Mouse (Mus musculus): ENCODE measurements around the gene Trex2.

DNA sequence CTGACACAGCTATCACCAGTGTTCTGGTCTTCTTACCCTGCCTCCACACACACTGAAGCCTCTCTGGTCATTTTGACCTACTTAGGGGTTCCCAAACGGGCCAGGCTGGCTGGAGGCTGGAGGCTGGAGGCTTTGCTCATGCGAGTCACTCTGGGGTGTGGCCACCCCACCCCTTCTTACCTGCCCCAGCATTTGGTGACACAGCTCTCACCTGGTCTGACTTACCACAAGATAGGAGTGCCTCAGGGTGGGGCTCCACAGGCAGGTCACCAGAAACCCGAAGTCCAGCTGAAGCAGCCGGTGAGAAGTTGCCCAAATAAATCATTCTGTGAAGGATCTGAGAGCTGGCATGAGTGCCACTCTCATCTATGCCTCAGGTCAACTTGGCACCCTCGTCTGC, 2.3 kb downstream of the Trex2 start:
- TF ChIP-seq CTCF (IDR thresholded peaks at IDR 0.05; ENCODE audit: low read depth) (no peak), EP300 (optimal IDR thresholded peaks at IDR 0.05) (no peak)
